Mouse (Mus musculus) lung, embryonic 14.5 days (tissue): ENCODE measurements around the gene B230104I21Rik. TPM values are rescaled to one million over a fixed set of nuclear protein-coding genes. Genes with fewer than 3 reads are reported as not detected.

Experiments used
- ATAC-seq: fragments of 200-750 bp; cut with Nextera tagmentation; 2 replicates; pipeline ENCODE4 v1.8.0; 2017; ENCODE audit warnings: mild to moderate bottlenecking, moderate TSS enrichment, moderate library complexity; ENCODE audit not compliant: insufficient read depth
- DNase-seq: peaks from one replicate; pipeline ENCODE4 v3.0.0-alpha.2; 2015
- H3K27ac ChIP-seq: fragments of 300-500 bp; sonication (generic); 2 replicates; pipeline ENCODE4 v1.5.1; 2014; ENCODE audit warnings: low read depth, mild to moderate bottlenecking, moderate library complexity
- H3K27me3 ChIP-seq: fragments of 300-500 bp; sonication (generic); 2 replicates; pipeline ENCODE4 v1.6.1; 2014; ENCODE audit warnings: low read length, control low read depth; ENCODE audit not compliant: insufficient read depth
- H3K36me3 ChIP-seq: fragments of 300-500 bp; sonication (generic); 2 replicates; pipeline ENCODE4 v1.6.1; 2014; ENCODE audit warnings: control low read depth; ENCODE audit not compliant: insufficient read depth
- H3K4me1 ChIP-seq: fragments of 300-500 bp; sonication (generic); 2 replicates; pipeline ENCODE4 v1.6.1; 2014; ENCODE audit warnings: antibody characterized with exemption, control low read depth; ENCODE audit not compliant: insufficient read depth
- H3K4me2 ChIP-seq: fragments of 300-500 bp; sonication (generic); 2 replicates; pipeline ENCODE4 v1.6.1; 2014; ENCODE audit warnings: mild to moderate bottlenecking
- H3K4me3 ChIP-seq: fragments of 300-500 bp; sonication (generic); 2 replicates; pipeline ENCODE4 v1.5.1; 2014; ENCODE audit warnings: low read depth, low read length
- H3K9ac ChIP-seq: fragments of 300-500 bp; sonication (generic); 2 replicates; pipeline ENCODE4 v1.6.1; 2014
- H3K9me3 ChIP-seq: fragments of 300-500 bp; sonication (generic); 2 replicates; pipeline ENCODE4 v1.6.1; 2016; ENCODE audit warnings: low read depth, low read length, control low read depth
- CTCF ChIP-seq: IDR thresholded peaks from 2 replicates; pipeline ENCODE4 v1.5.1; 2016; ENCODE audit warnings: antibody characterized with exemption, low read depth
- WGBS: fragments of 180-500 bp; shearing (Covaris S2); extraction: QIAGEN DNeasy Blood & Tissue Kit; methylation state at CpG from one replicate; pipeline ENCODE4 v1.1.7; 2014; 5-methylcytosine and 5-hydroxymethylcytosine counted together
- polyA plus RNA-seq: library from polyadenylated mRNA; unstranded; fragments of >200 nt; fragmentation: Nextera tagmentation; extraction: Ambion mirVana; gene quantifications from 2 replicates; pipeline ENCODE4 v1.2.1, GENCODE M21; 2014

Gene B230104I21Rik
- not detected in 2 replicates for polyA plus RNA-seq

GRCm38 (mm10) chr4:154335761-154336160 is at the start of gene B230104I21Rik:
Gene B230104I21Rik, plus strand, starts transcription at chr4:154336127.
- ATAC-seq (no peak), DNase-seq (no peak)
- peak within 1 kb of the TSS; percentile 33 for H3K27ac ChIP-seq
- no peaks in the 10 kb centered on the region for H3K9me3 ChIP-seq
- H3K4me2 ChIP-seq: peak within 1 kb of the TSS; percentile 54
- H3K9ac ChIP-seq: peak within 1 kb of the TSS; percentile 32; the same call in 1 of the 2 replicates
- peaks cover 4% of the 10 kb centered on the region; the same call in 1 of the 2 replicates for H3K36me3 ChIP-seq
- no peaks in the 10 kb centered on the region for H3K27me3 ChIP-seq
- WGBS: 68% methylated on average over 12 of the region's 12 CpGs
- no peak for TF ChIP-seq CTCF
- peaks cover 5% of the 10 kb centered on the region; the same call in 1 of the 2 replicates for H3K4me1 ChIP-seq
- H3K4me3 ChIP-seq: peak within 1 kb of the TSS; percentile 17; the same call in 1 of the 2 replicates

- Histone ChIP-seq H3K36me3 (no peaks in the 10 kb centered on the region), H3K4me1 (peaks cover 13% of the 10 kb centered on the region), H3K4me2 (no peak overlapping the region), H3K4me3 (no peak overlapping the region), H3K27ac (peak overlapping the region; percentile 58; the same call in 1 of the 2 replicates), H3K27me3 (no peaks in the 10 kb centered on the region; the same call in 1 of the 2 replicates), H3K9me3 (no peaks in the 10 kb centered on the region), H3K9ac (no peak overlapping the region; the same call in 1 of the 2 replicates)
- 28% methylated on average over 4 of the region's 4 CpGs for WGBS
- peak; percentile 28 for DNase-seq
- no peak for TF ChIP-seq CTCF
- peak; percentile 41 for ATAC-seq
These were observed 42.2 kb upstream of the B230104I21Rik start for GRCm38 (mm10) chr4:154293735-154294201.

- TF ChIP-seq CTCF: no peak
- peak overlapping the region; percentile 20; the same call in 1 of the 2 replicates for H3K9ac ChIP-seq
- no peaks in the 10 kb centered on the region for H3K36me3 ChIP-seq
- peak overlapping the region; percentile 58; the same call in 1 of the 2 replicates for H3K27ac ChIP-seq
- no peaks in the 10 kb centered on the region for H3K9me3 ChIP-seq
- H3K4me3 ChIP-seq: no peak overlapping the region
- no peak overlapping the region for H3K4me2 ChIP-seq
- peaks cover 2% of the 10 kb centered on the region; the same call in 1 of the 2 replicates for H3K27me3 ChIP-seq
- peak; percentile 23; the same call in 1 of the 2 replicates for ATAC-seq
- DNase-seq: no peak
- WGBS: 16% methylated on average over 8 of the region's 8 CpGs
- peaks cover 13% of the 10 kb centered on the region for H3K4me1 ChIP-seq
These were observed 41.6 kb upstream of the B230104I21Rik start for GRCm38 (mm10) chr4:154294262-154294731.

- Histone ChIP-seq H3K4me3 (no peak overlapping the region), H3K4me2 (peak overlapping the region; percentile 15; the same call in 1 of the 2 replicates), H3K27ac (no peak overlapping the region), H3K4me1 (peaks cover 13% of the 10 kb centered on the region), H3K36me3 (no peaks in the 10 kb centered on the region), H3K9me3 (no peaks in the 10 kb centered on the region), H3K27me3 (peaks cover 21% of the 10 kb centered on the region), H3K9ac (no peak overlapping the region)
- WGBS: 35% methylated on average over 9 of the region's 9 CpGs
- no peak for TF ChIP-seq CTCF
- no peak for ATAC-seq
- DNase-seq: no peak
These were observed 38.2 kb upstream of the B230104I21Rik start for GRCm38 (mm10) chr4:154297761-154298160.

GRCm38 (mm10) chr4:154299541-154300271 is 36.2 kb upstream of the B230104I21Rik start:
- Histone ChIP-seq H3K27ac (peak overlapping the region; percentile 54; the same call in 1 of the 2 replicates), H3K4me2 (peak overlapping the region; percentile 73), H3K4me1 (no peaks in the 10 kb centered on the region), H3K36me3 (no peaks in the 10 kb centered on the region), H3K4me3 (peak overlapping the region; percentile 50), H3K27me3 (peaks cover 21% of the 10 kb centered on the region), H3K9me3 (no peaks in the 10 kb centered on the region), H3K9ac (peak overlapping the region; percentile 36)
- peak; percentile 73 for ATAC-seq
- TF ChIP-seq CTCF: no peak
- DNase-seq: peak; percentile 60
- WGBS: under 1% methylated on average over 64 of the region's 66 CpGs

- Histone ChIP-seq H3K27me3 (peaks cover 21% of the 10 kb centered on the region), H3K36me3 (no peaks in the 10 kb centered on the region), H3K27ac (no peak within 1 kb of the TSS), H3K9ac (no peak within 1 kb of the TSS), H3K4me1 (no peaks in the 10 kb centered on the region), H3K4me3 (no peak within 1 kb of the TSS), H3K4me2 (no peak within 1 kb of the TSS; the same call in 1 of the 2 replicates), H3K9me3 (no peaks in the 10 kb centered on the region)
- TF ChIP-seq CTCF: peak; percentile 93
- DNase-seq (peak; percentile 79), ATAC-seq (no peak)
- 25% methylated on average over 7 of the region's 7 CpGs for WGBS
These were observed 34.5 kb upstream of the B230104I21Rik start, which contains the start of gene Arhgef16 for GRCm38 (mm10) chr4:154301466-154301881. Gene Arhgef16, minus strand, starts transcription at chr4:154301676.

- H3K9me3 ChIP-seq: no peaks in the 10 kb centered on the region
- no peaks in the 10 kb centered on the region for H3K36me3 ChIP-seq
- 74% methylated on average over 2 of the region's 2 CpGs for WGBS
- ATAC-seq (no peak), DNase-seq (no peak)
- no peaks in the 10 kb centered on the region for H3K4me1 ChIP-seq
- H3K27me3 ChIP-seq: no peaks in the 10 kb centered on the region
- TF ChIP-seq CTCF: no peak
- no peak overlapping the region for H3K4me2 ChIP-seq
- H3K9ac ChIP-seq: no peak overlapping the region
- no peak overlapping the region for H3K4me3 ChIP-seq
- H3K27ac ChIP-seq: no peak overlapping the region
These were observed 26.8 kb upstream of the B230104I21Rik start for GRCm38 (mm10) chr4:154309131-154309530.
